Mouse (Mus musculus) mature B cell (primary cell): Measurements from ENCODE around the gene Uso1.
"Not testable (repeated sequence)": the region's sequence is repeated elsewhere in the genome, so short reads cannot be mapped to it uniquely, and the experiment has no call there.

Experiments
- in situ Hi-C: fragments of 300-500 bp; cut with MboI; formaldehyde crosslinking; loops from 2 replicates; pipeline ENCODE4 v1.14.3; 2019

The Uso1 gene

DNA sequence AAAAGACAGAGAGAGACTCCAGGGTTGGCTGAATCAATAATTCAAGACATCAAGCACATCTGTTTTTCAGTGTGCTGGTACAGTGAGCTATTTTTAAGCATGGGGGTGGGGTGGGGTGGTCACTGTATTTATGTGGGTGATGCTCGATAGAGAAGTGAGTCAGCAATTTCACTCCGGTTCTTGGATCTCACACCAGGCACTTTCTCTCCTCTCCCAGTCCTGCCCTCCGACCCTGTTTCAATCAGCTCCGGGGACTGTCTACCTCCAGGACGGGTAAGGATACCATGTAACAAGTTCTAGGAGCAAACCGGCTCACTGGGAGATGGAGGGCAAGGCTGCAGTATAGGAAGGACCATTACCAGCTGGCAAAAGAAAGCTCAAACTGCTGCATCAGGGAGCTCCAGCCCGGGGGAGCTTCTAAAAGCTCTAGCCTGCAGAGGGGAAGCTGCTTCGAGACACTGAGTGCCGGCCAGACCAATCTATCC lies 10.6 kb upstream of the Uso1 start:
- in situ Hi-C loops, result loop anchor here (10.0 kb wide), 1 partner anchor 52 kb away; no protein-coding TSS in a partner anchor

- in situ Hi-C loops, result loop anchor here (10.0 kb wide), 1 partner anchor 53 kb away; no protein-coding TSS in a partner anchor
These were observed 10.0 kb upstream of the Uso1 start for GRCm38 (mm10) chr5:92127751-92128150.

- in situ Hi-C loops, result loop anchor here (10.0 kb wide), 1 partner anchor 54 kb away; no protein-coding TSS in a partner anchor
These were observed 9.2 kb upstream of the Uso1 start for GRCm38 (mm10) chr5:92128570-92128969.

- in situ Hi-C loops, result loop anchor here (10.0 kb wide), 1 partner anchor 55 kb away; no protein-coding TSS in a partner anchor
These were observed 8.4 kb upstream of the Uso1 start for GRCm38 (mm10) chr5:92129321-92129768.

DNA sequence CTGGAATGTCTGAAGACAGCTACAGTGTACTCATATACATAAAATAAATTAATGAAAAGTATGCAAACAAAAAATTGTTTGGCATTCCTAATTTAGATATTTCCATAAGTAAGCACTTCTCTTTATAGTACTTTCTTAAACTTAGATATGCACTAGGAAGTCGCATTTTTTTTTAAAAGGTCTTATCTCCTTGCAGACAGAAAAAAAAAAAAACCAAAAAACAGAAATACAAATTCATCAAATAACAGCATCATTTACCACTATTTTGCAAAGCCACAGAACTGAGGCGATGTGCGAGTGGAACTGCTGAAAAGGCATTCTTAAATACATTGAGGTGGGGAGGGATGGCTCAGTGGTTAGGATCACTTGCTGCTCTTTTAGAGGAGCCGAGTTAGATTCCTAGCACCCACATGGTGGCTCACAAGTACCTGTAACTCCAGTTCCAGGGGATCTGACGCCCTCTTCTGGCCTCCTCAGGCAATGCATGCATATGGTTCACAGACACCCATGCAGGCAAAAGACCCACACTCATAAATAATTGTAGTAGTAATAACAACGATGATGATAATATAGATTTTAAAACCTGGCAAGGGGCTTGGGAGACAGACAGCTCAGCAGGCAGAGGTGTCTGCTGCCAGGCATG lies 7.6 kb upstream of the Uso1 start:
- in situ Hi-C loops, result no loop called here

- in situ Hi-C loops, result no loop called here
These were observed 5.6 kb upstream of the Uso1 start for GRCm38 (mm10) chr5:92132127-92132526.

DNA sequence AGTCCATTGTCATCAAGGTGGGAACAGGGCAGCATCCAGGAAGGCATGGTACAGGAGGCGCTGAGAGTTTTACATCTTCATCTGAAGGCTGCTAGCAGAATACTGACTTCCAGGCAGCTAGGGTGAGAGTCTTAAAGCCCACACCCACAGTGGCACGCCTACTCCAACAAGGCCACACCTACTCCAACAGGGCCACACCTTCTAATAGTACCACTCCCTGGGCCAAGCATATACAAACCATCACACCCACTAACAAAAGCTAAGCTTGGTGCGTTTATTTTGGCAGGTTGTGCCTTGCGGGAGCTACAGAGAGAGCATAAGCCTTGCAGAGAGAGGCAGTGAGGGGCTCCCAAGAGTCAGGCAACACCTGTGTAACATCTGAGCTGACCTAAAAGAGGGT lies 4.7 kb upstream of the Uso1 start:
- in situ Hi-C loops, result not testable (repeated sequence)

GRCm38 (mm10) chr5:92134934-92135333 lies 2.8 kb upstream of the Uso1 start:
- in situ Hi-C loops, result no loop called here

DNA sequence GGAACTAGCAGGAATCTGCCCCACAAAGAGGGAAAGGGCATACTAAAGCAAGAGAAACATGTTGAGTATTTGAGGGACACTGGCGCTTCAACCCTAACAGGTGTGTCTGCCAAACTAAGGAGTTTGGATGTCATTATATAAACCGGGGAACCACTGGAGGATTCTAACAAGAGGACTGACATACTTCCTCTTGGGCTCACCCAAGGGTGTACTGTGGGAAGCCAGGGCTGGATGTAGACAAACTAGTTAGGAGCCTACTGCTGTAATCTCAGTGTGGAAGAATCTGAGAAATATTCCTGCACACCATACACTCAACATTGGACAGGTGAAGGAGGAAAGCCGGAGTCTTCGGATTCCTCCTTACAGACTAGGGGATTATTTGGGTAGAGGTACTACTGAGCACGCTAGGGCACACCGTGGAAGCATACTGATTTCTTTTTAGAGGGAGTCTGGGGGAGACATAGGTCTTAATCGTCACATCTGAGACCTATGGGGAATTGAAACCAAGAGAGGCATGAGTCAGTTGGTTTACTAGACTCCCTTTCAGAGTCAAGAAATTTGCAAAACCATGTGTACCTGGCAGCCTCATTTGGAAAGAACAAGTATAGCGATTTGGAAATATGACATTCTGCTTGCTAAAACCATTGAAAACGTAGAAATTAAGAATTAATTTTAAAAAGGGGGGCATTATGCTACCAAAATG lies 1.1 kb upstream of the Uso1 start:
- in situ Hi-C loops, result no loop called here

GRCm38 (mm10) chr5:92138093-92138621 lies 419 bp downstream of the Uso1 start:
- in situ Hi-C loops, result no loop called here

GRCm38 (mm10) chr5:92139191-92139590 lies 1.5 kb downstream of the Uso1 start:
- in situ Hi-C loops, result no loop called here

- in situ Hi-C loops, result no loop called here
These were observed 4.0 kb downstream of the Uso1 start for GRCm38 (mm10) chr5:92141696-92142095.

GRCm38 (mm10) chr5:92142481-92142880 lies 4.7 kb downstream of the Uso1 start:
- in situ Hi-C loops, result no loop called here

GRCm38 (mm10) chr5:92143665-92144064 lies 5.9 kb downstream of the Uso1 start:
- in situ Hi-C loops, result no loop called here

DNA sequence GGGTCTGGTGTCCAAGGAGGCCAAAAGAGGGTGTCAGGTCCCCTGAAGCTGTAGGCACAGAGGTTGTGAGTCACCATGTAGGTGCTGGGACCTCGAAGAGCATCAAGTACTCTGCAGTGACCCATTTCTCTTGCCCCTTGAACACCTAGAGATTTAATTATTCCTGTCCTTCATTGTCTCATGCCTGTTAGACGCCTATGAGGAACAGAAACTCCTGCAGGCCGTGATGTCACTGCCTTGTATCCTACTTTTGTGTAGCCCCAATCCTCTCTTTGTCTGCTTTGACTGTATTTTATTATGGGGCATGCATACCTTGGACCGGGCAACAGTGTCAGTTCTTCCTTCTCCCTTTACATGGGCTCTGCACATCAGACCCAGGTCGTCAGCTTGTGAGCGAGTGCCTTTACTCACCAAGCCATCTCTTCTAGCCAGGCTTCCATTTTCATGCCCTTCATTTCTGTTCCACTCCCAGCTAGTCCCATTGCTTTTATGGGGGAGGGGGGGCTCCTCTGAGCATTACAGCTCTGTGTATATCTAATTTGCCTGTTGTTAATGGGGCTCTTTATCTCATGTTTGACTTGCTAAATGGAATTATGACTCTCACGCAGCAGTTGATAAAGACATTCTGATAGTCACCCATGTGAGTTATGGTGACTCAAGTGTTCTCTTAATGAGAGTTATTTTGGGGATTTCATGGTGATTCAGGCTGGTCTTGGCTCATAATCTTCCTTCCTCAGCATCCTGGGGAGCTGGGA lies 7.4 kb downstream of the Uso1 start:
- in situ Hi-C loops, result no loop called here

DNA sequence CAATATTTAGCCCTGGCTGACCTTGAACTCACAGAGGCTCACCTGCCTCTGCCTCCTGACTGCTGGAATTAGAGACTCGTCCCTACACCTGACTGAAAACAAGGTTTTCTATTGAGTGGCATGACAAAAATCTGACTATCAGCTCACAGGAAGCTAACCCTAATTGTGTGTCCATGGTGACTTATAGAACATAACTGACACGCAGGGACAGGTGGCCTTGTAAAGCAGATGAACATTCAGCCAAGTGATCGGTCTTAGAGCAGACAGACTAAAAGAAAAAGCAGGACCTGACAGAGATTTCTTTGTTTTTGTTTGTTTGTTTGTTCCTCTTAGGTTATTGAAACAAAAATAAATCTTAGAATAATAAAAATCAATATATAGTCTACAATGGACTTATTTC lies 10.5 kb downstream of the Uso1 start:
- in situ Hi-C loops, result no loop called here

DNA sequence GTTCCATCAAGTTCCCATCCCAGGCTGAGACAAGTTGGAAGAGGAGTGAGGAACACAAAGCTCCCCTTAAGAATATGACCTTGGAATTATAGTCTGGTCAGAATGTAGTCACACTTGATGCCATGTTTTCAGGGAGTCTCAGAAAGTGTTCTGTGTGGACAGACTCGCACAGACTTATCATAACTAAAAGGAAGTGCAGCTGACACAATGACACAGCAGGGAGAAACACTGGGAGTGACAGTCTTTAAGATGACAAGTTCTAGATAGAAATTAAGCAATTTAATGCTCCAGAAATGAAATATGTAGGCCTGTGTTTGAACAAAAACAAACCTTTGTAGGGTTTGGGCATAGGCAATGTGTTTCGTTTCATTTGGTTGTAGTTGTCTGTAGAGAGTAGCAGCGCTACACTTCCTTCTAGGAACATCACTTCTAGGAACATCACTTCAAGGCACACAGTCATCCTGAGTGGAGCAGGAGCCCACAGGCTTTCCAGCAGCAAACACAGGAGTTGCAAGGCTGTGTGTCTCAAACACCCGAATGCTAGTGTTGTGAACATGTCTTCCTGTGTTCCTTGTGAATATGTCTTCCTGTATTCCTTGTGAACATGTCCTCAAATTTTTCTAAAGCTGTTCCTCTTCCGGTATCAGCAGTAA lies 11.7 kb downstream of the Uso1 start:
- in situ Hi-C loops, result no loop called here

- in situ Hi-C loops, result no loop called here
These were observed 17.1 kb downstream of the Uso1 start for GRCm38 (mm10) chr5:92154861-92155260.

- in situ Hi-C loops, result no loop called here
These were observed 28.2 kb downstream of the Uso1 start for GRCm38 (mm10) chr5:92165976-92166375.

GRCm38 (mm10) chr5:92183071-92183830 lies 45.5 kb downstream of the Uso1 start:
- in situ Hi-C loops, result loop anchor here (25.0 kb wide), 1 partner anchor 204 kb away; no protein-coding TSS in a partner anchor
